Comparison of ENCODE assay signal across 9 mouse cellular contexts in the genomic region with DNA sequence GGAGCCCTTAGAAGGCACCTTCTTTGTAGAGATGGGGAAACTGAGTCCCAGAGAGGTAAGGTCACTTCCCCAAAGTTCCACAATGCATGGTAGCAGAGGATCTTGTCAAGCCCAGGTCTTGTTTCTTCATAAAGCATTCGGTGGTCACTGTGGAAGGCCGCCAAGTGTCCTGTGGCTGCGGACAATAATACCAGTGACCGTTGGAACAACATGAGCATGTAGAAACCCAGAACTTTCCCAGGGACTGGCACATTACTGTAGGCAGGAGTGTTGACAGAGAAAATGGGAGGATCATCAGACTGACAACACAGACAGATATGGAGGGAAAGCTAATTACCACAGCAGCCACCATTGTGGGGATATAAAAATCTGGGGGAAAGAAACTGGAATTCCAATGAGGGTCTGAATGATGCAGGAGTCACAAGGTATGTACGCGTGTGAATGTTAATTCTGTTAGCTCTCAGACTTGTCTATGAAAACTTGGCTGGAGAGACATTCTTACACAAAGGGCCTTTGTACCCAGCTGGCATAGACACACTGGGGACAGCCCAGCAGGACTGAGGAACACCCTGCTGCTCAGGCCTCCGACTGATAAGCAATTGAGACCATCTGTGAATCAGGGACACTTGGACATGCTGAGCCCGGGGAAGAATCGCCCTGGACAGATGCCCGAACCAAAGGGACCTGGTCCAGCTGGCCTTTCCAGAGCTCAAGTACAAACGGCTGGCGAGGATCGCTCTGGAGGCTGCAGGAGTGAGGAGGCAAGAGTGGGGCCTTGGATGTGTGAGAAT. TPM values are rescaled to one million over a fixed set of nuclear protein-coding genes. Genes with fewer than 3 reads are reported as not detected.
DNase-seq lines count a peak whose midpoint lies in the region; ATAC-seq and TF ChIP-seq lines count a peak whose summit lies in the region.
"Had no signal": no experiment of that assay in that cellular context is flagged by ENCODE, and none has a peak within 500 bp of the region (broad histone marks: within the 10 kb centered on the region; RNA-seq: fewer than 3 reads in every experiment).

No protein-coding gene starts in this region.

- no peaks in the 10 kb centered on the region; the same call in 1 of the 2 replicates for H3K27me3 ChIP-seq in cerebellum, adult 2 months (ENCODE audit: control insufficient read depth, insufficient read depth, low read length)
- H3K27me3 ChIP-seq in hindbrain, embryonic 11.5 days (ENCODE audit: control insufficient read depth, insufficient read depth, low read length): no peaks in the 10 kb centered on the region

- 9% methylated on average over 13 of the region's 13 CpGs for WGBS in cerebellum, adult 2 months
- WGBS in hindbrain, embryonic 11.5 days: 57% methylated on average over 13 of the region's 13 CpGs

- ATAC-seq in hindbrain, embryonic 11.5 days (ENCODE audit: low FRiP score): peak; percentile 89

- H3K27ac ChIP-seq in cerebellum, adult 2 months (ENCODE audit: insufficient read depth, low read length): no peak overlapping the region
- H3K27ac ChIP-seq in hindbrain, embryonic 11.5 days (ENCODE audit: low read depth, low read length): peak overlapping the region; percentile 63

- no peak for TF ChIP-seq CTCF in cerebellum, adult 2 months (IDR thresholded peaks at IDR 0.05; ENCODE audit: borderline replicate concordance, insufficient read depth, low read depth, low read length)

- no peaks in the 10 kb centered on the region for H3K36me3 ChIP-seq in hindbrain, embryonic 11.5 days (ENCODE audit: control insufficient read depth, insufficient read depth, low read length)

- peaks cover 6% of the 10 kb centered on the region; the same call in 1 of the 2 replicates for H3K4me1 ChIP-seq in cerebellum, adult 2 months (ENCODE audit: control insufficient read depth, insufficient read depth, low read length)
- no peaks in the 10 kb centered on the region for H3K4me1 ChIP-seq in hindbrain, embryonic 11.5 days (replicated peaks; ENCODE audit: control insufficient read depth, insufficient read depth, low read length)

- H3K9ac ChIP-seq in hindbrain, embryonic 11.5 days (ENCODE audit: low read depth, low read length): no peak overlapping the region

- DNase-seq in adrenal gland, adult 18-20 months (ENCODE audit: low spot score in 2 of 2): peak; percentile 60 to 69
- peak; percentile 89 to 92 for DNase-seq in cerebellum, adult 2 months
- DNase-seq in frontal cortex, postnatal 25 days (ENCODE audit: low spot score in 2 of 2): peak; percentile 53 to 58
- DNase-seq in hindbrain, embryonic 11.5 days (ENCODE audit: low spot score): peak; percentile 34
- DNase-seq in left cerebral cortex, postnatal 4 days: peak; percentile 96
- DNase-seq in ovary, adult 18-20 months (ENCODE audit: low spot score): peak; percentile 79
- DNase-seq in embryo, embryonic 9.5 days (ENCODE audit: extremely low spot score): no peak
- no peak for DNase-seq in B cell, adult 2 months

- no peak for TF ChIP-seq POLR2A in cerebellum, adult 2 months (IDR thresholded peaks at IDR 0.05; ENCODE audit: borderline replicate concordance, insufficient read depth, low read length)

- intact Hi-C loops in left cerebral cortex, postnatal 4 days (cut with DNase I): no loop called here

- H3K9me3 ChIP-seq in hindbrain, embryonic 11.5 days (ENCODE audit: control insufficient read depth, low read length): no peaks in the 10 kb centered on the region
- H3K9me3 ChIP-seq: megakaryocyte, embryonic 14.5 days had no signal

- H3K4me3 ChIP-seq in cerebellum, adult 2 months (replicated peaks; ENCODE audit: insufficient read depth, low read depth, low read length): no peak overlapping the region
- H3K4me3 ChIP-seq in hindbrain, embryonic 11.5 days (ENCODE audit: low read depth, low read length): no peak overlapping the region
- H3K4me3 ChIP-seq: megakaryocyte, embryonic 14.5 days had no signal

- H3K4me2 ChIP-seq in hindbrain, embryonic 11.5 days (replicated peaks; ENCODE audit: low read depth, low read length): no peak overlapping the region

RNA-seq across cellular contexts. Expression of a gene that starts 9.3 kb away (rescaled TPM):
- total RNA-seq in adrenal gland, adult 18-20 months (2021): under 1 TPM; 0.64 to 0.80 TPM
- polyA plus RNA-seq in cerebellum, adult 2 months (2012; rRNA removed): 1.3 and 1.8 TPM in 2 replicates
- polyA plus RNA-seq in hindbrain, embryonic 11.5 days (2014; fragmentation: Nextera tagmentation; extraction: Ambion mirVana): 0.09 and 0.54 TPM in 2 replicates
- under 1 TPM in 1 of 2 experiments, not detected in 1; 0.46 TPM for total RNA-seq in left cerebral cortex, postnatal 4 days (2021)

RNA-seq across cellular contexts. Expression of a gene that starts 22.9 kb away (rescaled TPM):
- 100 to 1,000 TPM; 105 to 119 TPM for total RNA-seq in adrenal gland, adult 18-20 months (2021)
- 113 and 120 TPM in 2 replicates for polyA plus RNA-seq in cerebellum, adult 2 months (2012; rRNA removed)
- polyA plus RNA-seq in hindbrain, embryonic 11.5 days (2014; fragmentation: Nextera tagmentation; extraction: Ambion mirVana): 77.3 and 84.3 TPM in 2 replicates
- 10 to 100 TPM; 66.6 to 81.4 TPM for total RNA-seq in left cerebral cortex, postnatal 4 days (2021)

RNA-seq across cellular contexts. Expression of a gene that starts 55.1 kb away (rescaled TPM):
- 10 to 100 TPM; 64.3 to 71.3 TPM for total RNA-seq in adrenal gland, adult 18-20 months (2021)
- 131 and 135 TPM in 2 replicates for polyA plus RNA-seq in cerebellum, adult 2 months (2012; rRNA removed)
- polyA plus RNA-seq in hindbrain, embryonic 11.5 days (2014; fragmentation: Nextera tagmentation; extraction: Ambion mirVana): 53.6 and 57.6 TPM in 2 replicates
- total RNA-seq in left cerebral cortex, postnatal 4 days (2021): 100 to 1,000 TPM in 1 of 2 experiments, 10 to 100 TPM in 1; 97.7 to 103 TPM

Comparison
In these comparisons a context has a peak if more than half of its experiments do, and no peak if none do; other contexts are left out.
1. DNase-seq: peak in adrenal gland, adult 18-20 months (2 of 2), cerebellum, adult 2 months (2 of 2), frontal cortex, postnatal 25 days (2 of 2), hindbrain, embryonic 11.5 days (single experiment), left cerebral cortex, postnatal 4 days (single experiment) and ovary, adult 18-20 months (single experiment); none in embryo, embryonic 9.5 days (single experiment) and B cell, adult 2 months (0 of 2).